8 mouse cellular contexts compared by ENCODE assay signal in genomic region chr15:97248296-97248695, GRCm38 (mm10). TPM values are rescaled to one million over a fixed set of nuclear protein-coding genes. Genes with fewer than 3 reads are reported as not detected.
DNase-seq lines count a peak whose midpoint lies in the region; ATAC-seq and TF ChIP-seq lines count a peak whose summit lies in the region.

No protein-coding gene starts in this region.

- no peaks in the 10 kb centered on the region for H3K9me3 ChIP-seq in embryonic facial prominence, embryonic 13.5 days
- no peaks in the 10 kb centered on the region for H3K9me3 ChIP-seq in hindbrain, embryonic 16.5 days (ENCODE audit: control insufficient read depth, low read length)
- H3K9me3 ChIP-seq in liver, embryonic 16.5 days (replicated peaks; ENCODE audit: control insufficient read depth, low read length): no peaks in the 10 kb centered on the region

- DNase-seq in heart, adult 11 months: peak; percentile 95
- no peak for DNase-seq in heart, postnatal 25 days (ENCODE audit: low spot score)
- DNase-seq in left cerebral cortex, postnatal 36 days (ENCODE audit: low spot score in 2 of 2): no peak
- no peak for DNase-seq in cerebellum, postnatal 4 days (ENCODE audit: low spot score in 2 of 2)

- peaks cover 19% of the 10 kb centered on the region for H3K27me3 ChIP-seq in embryonic facial prominence, embryonic 13.5 days
- peaks cover 2% of the 10 kb centered on the region; the same call in 1 of the 2 replicates for H3K27me3 ChIP-seq in hindbrain, embryonic 16.5 days (replicated peaks; ENCODE audit: control insufficient read depth, insufficient read depth, low read length)
- H3K27me3 ChIP-seq in liver, embryonic 16.5 days (ENCODE audit: control insufficient read depth, insufficient read depth, low read depth, low read length): peaks cover 38% of the 10 kb centered on the region

- ATAC-seq in embryonic facial prominence, embryonic 13.5 days (ENCODE audit: insufficient number of reproducible peaks, insufficient read depth, low FRiP score, low TSS enrichment, low read depth): no peak
- no peak for ATAC-seq in hindbrain, embryonic 16.5 days
- ATAC-seq in liver, embryonic 16.5 days (ENCODE audit: low read depth): no peak

- intact Hi-C loops in heart, postnatal 25 days (cut with DNase I): loop anchor here (5.0 kb wide), 2 partner anchors 129 to 334 kb away; no protein-coding TSS in a partner anchor
- intact Hi-C loops in left cerebral cortex, postnatal 36 days (cut with DNase I): loop anchor here (5.0 kb wide), 1 partner anchor 414 kb away; no protein-coding TSS in a partner anchor

- H3K9ac ChIP-seq in embryonic facial prominence, embryonic 13.5 days: peak overlapping the region; percentile 88
- peak overlapping the region; percentile 93; the same call in 1 of the 2 replicates for H3K9ac ChIP-seq in hindbrain, embryonic 16.5 days (ENCODE audit: low read depth, low read length)
- H3K9ac ChIP-seq in liver, embryonic 16.5 days (ENCODE audit: low read depth, low read length): peak overlapping the region; percentile 67

- H3K4me3 ChIP-seq in embryonic facial prominence, embryonic 13.5 days: peak overlapping the region; percentile 74
- H3K4me3 ChIP-seq in hindbrain, embryonic 16.5 days (ENCODE audit: low read length): peak overlapping the region; percentile 78
- H3K4me3 ChIP-seq in liver, embryonic 16.5 days (ENCODE audit: low read depth, low read length): peak overlapping the region; percentile 67
- peak overlapping the region; percentile 26 for H3K4me3 ChIP-seq in olfactory bulb, adult 2 months (ENCODE audit: insufficient read depth, low read depth, low read length)

- TF ChIP-seq CTCF in olfactory bulb, adult 2 months (IDR thresholded peaks at IDR 0.05; ENCODE audit: insufficient read depth, low read depth, low read length): no peak

- WGBS in embryonic facial prominence, embryonic 13.5 days: 5% methylated on average over 8 of the region's 8 CpGs
- 58% methylated on average over 8 of the region's 8 CpGs for WGBS in hindbrain, embryonic 16.5 days
- 7% methylated on average over 8 of the region's 8 CpGs for WGBS in liver, embryonic 16.5 days (ENCODE audit: insufficient replicate concordance)
- WGBS in olfactory bulb, adult 2 months: 27% methylated on average over 8 of the region's 8 CpGs

- H3K4me1 ChIP-seq in embryonic facial prominence, embryonic 13.5 days: peaks cover 15% of the 10 kb centered on the region
- H3K4me1 ChIP-seq in hindbrain, embryonic 16.5 days (ENCODE audit: control insufficient read depth, insufficient read depth, low read depth, low read length): peaks cover 11% of the 10 kb centered on the region
- peaks cover 2% of the 10 kb centered on the region; the same call in 1 of the 2 replicates for H3K4me1 ChIP-seq in liver, embryonic 16.5 days (ENCODE audit: control insufficient read depth, low read depth, low read length)
- peaks cover 5% of the 10 kb centered on the region; the same call in 1 of the 2 replicates for H3K4me1 ChIP-seq in olfactory bulb, adult 2 months (ENCODE audit: control insufficient read depth, insufficient read depth, low read length)

- H3K27ac ChIP-seq in embryonic facial prominence, embryonic 13.5 days: 0 out of 2 replicates have a peak overlapping the region, but pooled peaks have one; percentile 79
- H3K27ac ChIP-seq in hindbrain, embryonic 16.5 days (ENCODE audit: low read depth, low read length): no peak overlapping the region; the same call in 1 of the 2 replicates
- no peak overlapping the region for H3K27ac ChIP-seq in liver, embryonic 16.5 days (ENCODE audit: low read length)
- H3K27ac ChIP-seq in olfactory bulb, adult 2 months (ENCODE audit: insufficient read depth, low read depth, low read length): peak overlapping the region; percentile 48; the same call in 1 of the 2 replicates

- H3K36me3 ChIP-seq in embryonic facial prominence, embryonic 13.5 days: no peaks in the 10 kb centered on the region
- no peaks in the 10 kb centered on the region for H3K36me3 ChIP-seq in hindbrain, embryonic 16.5 days (ENCODE audit: control insufficient read depth, insufficient read depth, low read length)
- H3K36me3 ChIP-seq in liver, embryonic 16.5 days (ENCODE audit: control insufficient read depth, insufficient read depth): no peaks in the 10 kb centered on the region

- H3K4me2 ChIP-seq in embryonic facial prominence, embryonic 13.5 days: peak overlapping the region; percentile 85
- H3K4me2 ChIP-seq in hindbrain, embryonic 16.5 days (ENCODE audit: low read length): peak overlapping the region; percentile 80
- H3K4me2 ChIP-seq in liver, embryonic 16.5 days (ENCODE audit: low read depth, low read length): peak overlapping the region; percentile 86

- TF ChIP-seq POLR2A in olfactory bulb, adult 2 months (IDR thresholded peaks at IDR 0.05; ENCODE audit: insufficient read depth, low read depth, low read length): no peak

RNA-seq across cellular contexts. Expression of gene Amigo2, which starts 1.2 kb away (rescaled TPM):
- 1 to 10 TPM; 5.2 to 7.0 TPM for total RNA-seq in heart, postnatal 25 days (2021)
- 6.6 and 6.9 TPM in 2 replicates for polyA plus RNA-seq in embryonic facial prominence, embryonic 13.5 days (2015; fragmentation: Nextera tagmentation; extraction: Ambion mirVana)
- 10.8 and 11.3 TPM in 2 replicates for polyA plus RNA-seq in hindbrain, embryonic 16.5 days (2015; fragmentation: Nextera tagmentation; extraction: Ambion mirVana)
- 0.98 and 1.1 TPM in 2 replicates for polyA plus RNA-seq in liver, embryonic 16.5 days (2015; fragmentation: Nextera tagmentation; extraction: Ambion mirVana)
- polyA plus RNA-seq in olfactory bulb, adult 2 months (2012; ENCODE audit: insufficient read depth, insufficient read length, low replicate concordance, missing spikeins): not detected in 2 replicates
- total RNA-seq in left cerebral cortex, postnatal 36 days (2021): 1 to 10 TPM; 4.2 to 7.6 TPM

RNA-seq across cellular contexts. Expression of gene Pced1b, which starts 1.4 kb away (rescaled TPM):
- total RNA-seq in heart, postnatal 25 days (2021): 1 to 10 TPM; 2.3 to 2.5 TPM
- polyA plus RNA-seq in embryonic facial prominence, embryonic 13.5 days (2015; fragmentation: Nextera tagmentation; extraction: Ambion mirVana): 3.3 and 3.4 TPM in 2 replicates
- 4.5 and 4.9 TPM in 2 replicates for polyA plus RNA-seq in hindbrain, embryonic 16.5 days (2015; fragmentation: Nextera tagmentation; extraction: Ambion mirVana)
- 3.4 and 3.8 TPM in 2 replicates for polyA plus RNA-seq in liver, embryonic 16.5 days (2015; fragmentation: Nextera tagmentation; extraction: Ambion mirVana)
- polyA plus RNA-seq in olfactory bulb, adult 2 months (2012; ENCODE audit: insufficient read depth, insufficient read length, low replicate concordance, missing spikeins): not detected in 2 replicates
- total RNA-seq in left cerebral cortex, postnatal 36 days (2021): 1 to 10 TPM; 6.4 to 7.9 TPM

Comparison
In these comparisons a context has a peak if more than half of its experiments do, and no peak if none do; other contexts are left out.
1. H3K27ac ChIP-seq: peak in embryonic facial prominence, embryonic 13.5 days (single experiment) and olfactory bulb, adult 2 months (single experiment); none in hindbrain, embryonic 16.5 days (single experiment) and liver, embryonic 16.5 days (single experiment).
2. H3K4me3 ChIP-seq: peak in every context shown above with its lines; median percentile 78 in hindbrain, embryonic 16.5 days; 74 in embryonic facial prominence, embryonic 13.5 days; 67 in liver, embryonic 16.5 days; 26 in olfactory bulb, adult 2 months.
3. Peak in every context shown above with its lines, with median percentiles within 50 percentile points of each other: H3K4me2 ChIP-seq and H3K9ac ChIP-seq.